Mouse (Mus musculus): ENCODE measurements around the gene E430018J23Rik.
"Not testable (repeated sequence)": the region's sequence is repeated elsewhere in the genome, so short reads cannot be mapped to it uniquely, and the experiment has no call there.

The E430018J23Rik gene

GRCm38 (mm10) chr7:127342332-127342731, 51.1 kb downstream of the E430018J23Rik start:
- no peak for DNase-seq (ENCODE audit: low spot score)

- DNase-seq (ENCODE audit: low spot score), result not testable (repeated sequence)
These were observed 51.6 kb downstream of the E430018J23Rik start for GRCm38 (mm10) chr7:127341861-127342260.

GRCm38 (mm10) chr7:127341356-127341755, 52.1 kb downstream of the E430018J23Rik start:
- DNase-seq (ENCODE audit: low spot score), result no peak

Measured in ovary, postnatal 10 days (tissue).